Mouse (Mus musculus) T-cell, adult 2 months (primary cell): ENCODE results near the gene Psmb6.

Experiments used
- DNase-seq: peaks from one replicate; pipeline ENCODE4 v3.0.0; 2022; ENCODE audit warnings: low spot score

Psmb6 gene

DNA sequence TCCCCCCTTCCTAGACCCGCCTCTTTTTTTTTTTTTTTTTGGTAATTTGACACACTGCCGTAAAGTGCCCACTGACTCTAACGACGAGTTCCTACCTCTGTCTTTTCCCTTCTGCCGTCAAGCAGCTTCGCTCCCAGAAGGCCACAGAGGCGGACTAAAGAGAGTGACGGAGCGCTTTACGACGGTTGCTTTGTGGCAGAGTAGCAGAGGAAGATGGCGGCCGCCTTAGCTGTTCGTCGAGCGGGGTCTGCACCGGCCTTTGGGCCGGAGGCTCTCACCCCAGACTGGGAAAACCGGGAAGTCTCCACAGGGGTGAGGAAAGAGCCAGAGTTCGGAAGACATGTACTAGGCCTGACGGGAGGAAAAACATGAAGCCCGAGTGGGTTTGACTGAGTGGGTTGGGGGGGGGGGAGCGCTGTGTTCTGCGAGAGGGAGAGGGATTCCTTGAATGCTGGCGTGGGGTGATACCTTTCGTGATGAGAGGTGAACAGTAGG is at the start of gene Psmb6:
Gene Psmb6, plus strand, starts transcription at position 184 of the 495 bp plus-strand sequence.
- DNase-seq = peak; percentile 92

DNA sequence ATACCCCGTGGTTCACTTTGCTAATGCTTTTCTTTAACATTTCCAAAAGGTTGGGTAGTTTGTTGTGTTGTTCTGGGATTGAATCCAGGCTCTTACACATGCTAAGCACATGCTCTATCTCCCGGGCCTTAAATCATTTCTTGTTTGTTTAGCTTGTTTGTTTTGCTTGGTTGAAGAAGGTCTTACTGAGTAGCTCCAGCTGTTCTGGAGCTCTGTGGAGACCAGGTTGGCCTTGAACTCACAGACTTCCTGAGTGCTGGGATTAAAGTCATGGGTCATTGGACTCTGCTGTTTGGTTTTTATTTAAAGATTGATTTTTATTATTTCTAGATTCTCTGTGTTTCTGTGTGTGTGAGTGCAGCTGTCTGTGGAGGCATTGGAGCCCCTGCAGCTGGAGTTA is 39.7 kb upstream of the Psmb6 start:
- no peak for DNase-seq

DNA sequence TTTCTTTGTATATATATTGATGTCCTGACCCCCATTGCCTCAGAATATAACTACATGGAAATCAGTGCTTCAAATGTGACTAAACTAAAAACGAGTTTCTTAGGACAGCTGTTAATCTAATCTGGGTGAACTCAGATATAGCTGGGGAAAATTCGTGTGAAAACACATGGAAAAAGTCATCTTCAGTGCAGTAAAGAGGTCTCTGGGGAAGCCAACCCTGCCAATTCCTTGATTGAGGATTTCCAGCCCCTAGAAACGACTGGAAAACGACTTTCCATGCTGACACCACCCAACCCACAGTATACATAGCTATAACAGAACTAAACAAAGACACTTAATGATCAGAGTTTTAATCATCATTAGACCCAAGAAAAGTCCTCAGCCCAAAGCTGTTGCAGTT is 37.4 kb upstream of the Psmb6 start:
- no peak for DNase-seq

GRCm38 (mm10) chr11:70489138-70489537 is 36.0 kb upstream of the Psmb6 start:
- DNase-seq = no peak

- DNase-seq = no peak
Measured at GRCm38 (mm10) chr11:70489684-70490083, 35.5 kb upstream of the Psmb6 start.

DNA sequence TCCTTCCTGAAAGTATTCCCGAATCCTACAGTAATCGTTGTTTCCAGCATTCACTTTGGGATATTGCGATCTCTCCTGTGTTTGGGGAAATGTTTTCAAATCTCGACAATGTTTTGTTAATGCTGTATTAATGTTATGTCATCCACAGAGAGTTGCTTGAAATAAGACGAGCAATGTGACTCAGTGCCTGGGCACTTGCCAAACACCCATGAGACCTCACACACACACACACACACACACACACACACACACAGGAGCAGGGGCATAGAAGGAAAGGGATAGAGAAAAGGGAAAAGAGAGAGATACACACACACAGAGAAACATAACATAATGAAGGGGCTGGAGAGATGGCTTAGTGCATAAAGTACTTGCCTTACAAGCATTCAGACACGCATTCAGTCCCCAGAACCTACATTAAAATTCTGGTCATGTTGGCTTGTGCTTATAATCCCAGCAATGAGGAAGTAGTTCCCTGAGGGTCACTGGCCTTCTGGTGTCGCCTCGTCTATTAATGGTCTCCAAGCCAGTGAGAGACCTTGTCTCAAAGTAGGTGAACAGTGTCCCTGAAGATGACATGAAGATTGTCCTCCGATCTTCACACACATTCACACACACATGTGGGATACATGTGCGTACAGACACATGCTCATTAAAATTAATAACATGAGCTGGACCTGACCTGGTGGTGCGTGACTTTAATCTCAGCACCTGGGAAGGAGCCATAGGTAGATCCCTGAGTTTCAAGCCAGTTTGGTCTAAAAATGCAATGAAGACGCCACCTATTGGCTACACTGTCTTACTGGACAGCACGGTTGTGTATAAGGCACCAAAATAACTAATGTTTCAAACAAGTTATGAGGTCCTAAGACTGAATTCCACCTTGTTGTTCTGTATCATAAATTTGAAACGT is 25.3 kb upstream of the Psmb6 start:
- no peak for DNase-seq

GRCm38 (mm10) chr11:70500476-70500812 is 24.7 kb upstream of the Psmb6 start:
- DNase-seq = no peak

GRCm38 (mm10) chr11:70502018-70502417 is 23.1 kb upstream of the Psmb6 start:
- DNase-seq = no peak

GRCm38 (mm10) chr11:70504970-70505369 is 20.2 kb upstream of the Psmb6 start, which contains the start of gene Tm4sf5:
Gene Tm4sf5, plus strand, starts transcription at chr11:70505244.
- no peak for DNase-seq

GRCm38 (mm10) chr11:70506385-70506784 is 18.8 kb upstream of the Psmb6 start:
- DNase-seq = peak; percentile 79

- no peak for DNase-seq
Measured at GRCm38 (mm10) chr11:70506962-70507515, 18.1 kb upstream of the Psmb6 start.

GRCm38 (mm10) chr11:70509753-70510564 is 15.2 kb upstream of the Psmb6 start:
- DNase-seq = peak; percentile 66

- DNase-seq = no peak
Measured at GRCm38 (mm10) chr11:70511242-70511641, 13.9 kb upstream of the Psmb6 start.

GRCm38 (mm10) chr11:70511825-70512224 is 13.3 kb upstream of the Psmb6 start:
- DNase-seq = no peak

DNA sequence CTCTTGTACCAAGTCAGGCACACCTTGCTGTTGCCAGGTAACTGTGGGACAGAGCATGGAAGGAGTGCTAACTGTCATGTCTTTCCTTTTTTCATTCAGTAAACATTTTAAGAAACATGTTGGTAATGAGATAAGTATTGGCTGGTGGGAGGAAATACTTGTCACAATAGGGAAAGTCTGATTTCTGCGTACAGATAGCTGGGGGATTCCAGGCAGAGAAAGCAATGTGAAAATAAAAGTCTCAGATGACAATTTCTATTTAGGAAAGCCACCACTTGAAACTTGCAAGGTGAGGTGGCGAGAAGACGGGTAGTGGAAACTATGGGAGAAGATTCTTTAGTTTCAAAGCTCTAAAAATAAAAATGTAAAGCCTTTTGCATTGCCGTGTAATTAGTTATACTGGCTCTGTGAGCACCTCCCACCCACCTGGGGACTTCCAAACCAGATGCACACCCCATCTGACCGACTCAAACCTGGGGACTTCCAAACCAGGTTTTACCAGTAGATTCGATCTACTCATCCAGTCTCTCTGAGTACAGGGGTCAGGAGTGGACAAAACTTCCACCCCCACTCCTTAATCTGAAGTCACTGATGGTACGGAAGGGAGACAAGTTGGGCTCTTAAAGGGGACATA is 12.3 kb upstream of the Psmb6 start:
- no peak for DNase-seq

GRCm38 (mm10) chr11:70513520-70513919 is 11.6 kb upstream of the Psmb6 start:
- DNase-seq = no peak

DNA sequence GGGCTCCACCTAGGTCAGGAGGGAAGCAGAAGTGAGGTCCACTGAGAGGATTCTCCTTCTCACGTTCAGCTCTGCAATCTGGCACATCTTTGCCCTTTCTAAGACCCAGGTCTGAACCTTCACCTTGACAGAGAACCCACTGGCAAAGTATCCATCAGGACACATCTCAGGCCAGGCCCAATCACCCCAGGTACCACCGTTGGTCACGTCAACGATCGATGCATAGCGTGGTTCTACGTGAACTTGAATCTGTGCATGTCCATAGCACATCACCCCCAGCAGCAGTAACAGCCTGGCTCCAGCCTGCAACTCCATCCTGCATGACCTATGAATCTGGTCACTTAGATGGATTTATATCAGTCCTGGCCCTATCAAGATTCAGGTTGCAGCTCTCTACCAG is 10.9 kb upstream of the Psmb6 start, which contains the start of gene Vmo1:
Gene Vmo1, minus strand, starts transcription at position 329 of the 400 bp plus-strand sequence.
- DNase-seq = no peak

DNA sequence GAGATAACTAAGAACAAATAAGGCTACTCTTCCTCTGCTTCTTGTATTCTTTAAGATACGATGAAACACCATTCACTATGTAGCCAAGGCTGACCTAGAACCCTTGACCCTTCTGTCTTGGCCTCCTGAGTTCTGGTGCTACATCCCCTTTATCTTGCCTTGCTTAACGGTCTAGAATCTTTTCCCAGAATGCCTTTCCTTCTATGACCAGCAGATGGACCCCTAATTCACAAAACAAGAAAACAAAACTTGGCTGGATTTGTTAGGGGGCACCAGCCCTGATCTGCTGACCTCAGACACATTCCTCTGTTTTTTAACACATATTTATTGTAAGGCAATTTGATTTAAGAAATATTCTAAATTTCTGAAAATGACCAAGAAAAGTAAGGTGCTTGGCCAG is 8.8 kb upstream of the Psmb6 start:
- DNase-seq = peak; percentile 37

DNA sequence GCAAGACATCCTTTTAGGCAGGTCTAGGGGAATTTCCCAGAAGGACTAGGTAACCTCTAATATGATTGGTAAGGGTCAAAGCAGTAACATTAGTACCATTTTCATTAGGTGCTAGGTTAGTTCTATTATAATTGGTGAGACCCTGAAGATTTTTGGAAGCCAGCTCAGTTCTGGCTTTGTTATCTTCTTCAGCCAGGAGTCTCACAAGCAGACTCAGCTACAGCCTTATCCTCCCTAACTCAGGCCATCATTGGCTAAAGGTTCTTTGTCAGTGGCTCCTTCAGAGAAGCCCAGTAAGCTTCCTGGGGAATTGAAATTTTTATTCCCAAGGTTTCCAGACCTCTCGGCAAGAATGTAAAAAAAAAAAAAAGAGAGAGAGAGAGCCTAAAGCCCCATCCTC is 6.7 kb upstream of the Psmb6 start:
- no peak for DNase-seq

- no peak for DNase-seq
Measured at GRCm38 (mm10) chr11:70518923-70519322, 6.2 kb upstream of the Psmb6 start, which contains the start of gene Gltpd2. Gene Gltpd2, plus strand, starts transcription at chr11:70519196.

DNA sequence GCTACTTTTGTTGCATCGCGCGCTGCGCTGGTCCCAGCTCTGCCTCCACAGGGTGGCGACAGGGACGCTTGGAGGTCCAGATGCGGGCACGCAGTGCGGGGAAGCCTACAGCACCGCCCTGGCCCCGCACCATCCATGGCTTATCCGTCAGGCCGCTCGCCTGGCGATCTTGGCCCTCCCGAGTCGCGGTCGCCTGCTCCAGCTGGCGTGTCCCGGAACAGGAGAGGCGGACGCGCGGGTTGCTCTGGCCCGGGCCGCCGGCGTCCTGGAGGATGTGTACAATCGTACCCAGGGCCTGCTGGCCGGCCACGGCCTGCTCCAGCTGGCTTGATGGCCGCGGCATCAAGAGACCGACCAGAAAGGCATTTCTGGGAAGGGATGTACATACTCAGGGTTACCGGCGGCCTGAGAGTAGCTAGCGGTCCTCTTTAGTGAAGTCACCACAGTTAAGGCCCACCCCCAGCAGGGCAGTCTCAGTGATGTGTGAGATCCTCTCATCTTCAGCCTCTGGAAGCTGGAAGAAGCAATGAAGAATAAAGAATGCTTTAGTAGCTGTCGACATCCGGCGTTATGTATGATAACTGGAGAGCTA is 4.9 kb upstream of the Psmb6 start:
- DNase-seq = no peak
